ENCODE assay signal across 13 mouse cellular contexts in the genomic region with DNA sequence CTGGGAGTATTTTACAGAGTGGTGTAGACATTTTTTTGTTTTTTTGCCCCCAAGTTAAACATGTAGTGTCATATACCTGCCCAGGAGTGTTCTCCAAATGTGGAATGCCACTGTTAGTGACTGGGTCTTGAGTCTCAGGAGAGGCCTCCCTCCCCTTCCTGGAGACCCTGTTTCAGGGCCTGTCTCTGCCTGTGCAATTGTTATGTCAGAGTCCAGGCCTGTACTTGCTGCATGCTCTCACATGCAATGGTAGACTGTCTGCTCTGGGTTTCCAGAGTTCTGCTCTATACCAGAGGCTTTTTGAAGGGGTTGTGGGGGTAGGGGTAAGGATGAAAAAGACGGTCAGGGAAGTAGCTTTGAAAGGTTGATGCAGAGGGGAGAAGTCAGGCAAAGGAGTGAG. TPM values are rescaled to one million over a fixed set of nuclear protein-coding genes. Genes with fewer than 3 reads are reported as not detected.
A peak's percentile ranks its signal among the peaks of the same experiment; 100 is the strongest.
DNase-seq lines count a peak whose midpoint lies in the region; ATAC-seq lines count a peak whose summit lies in the region.
"Had no signal": no experiment of that assay in that cellular context is flagged by ENCODE, and none has a peak within 500 bp of the region (broad histone marks: within the 10 kb centered on the region; RNA-seq: fewer than 3 reads in every experiment).

No protein-coding gene starts in this region.

- 72% methylated on average over 1 of the region's 1 CpGs for WGBS in forebrain, embryonic 12.5 days
- WGBS in forebrain, embryonic 11.5 days, result 83% methylated on average over 1 of the region's 1 CpGs
- WGBS in heart, embryonic 15.5 days, result 58% methylated on average over 1 of the region's 1 CpGs
- 92% methylated on average over 1 of the region's 1 CpGs for WGBS in neural tube, embryonic 13.5 days

- H3K9me3 ChIP-seq in forebrain, embryonic 12.5 days, result no peaks in the 10 kb centered on the region
- H3K9me3 ChIP-seq in forebrain, embryonic 11.5 days (ENCODE audit: control insufficient read depth, low read length), result no peaks in the 10 kb centered on the region
- H3K9me3 ChIP-seq in heart, embryonic 15.5 days (replicated peaks), result no peaks in the 10 kb centered on the region
- no peaks in the 10 kb centered on the region for H3K9me3 ChIP-seq in neural tube, embryonic 13.5 days
- H3K9me3 ChIP-seq: midbrain, embryonic 10.5 days had no signal

- no peak for ATAC-seq in forebrain, embryonic 12.5 days (ENCODE audit: low FRiP score)
- ATAC-seq in forebrain, embryonic 11.5 days (replicated peaks; ENCODE audit: low FRiP score), result no peak
- no peak for ATAC-seq in heart, embryonic 15.5 days (replicated peaks; ENCODE audit: insufficient number of reproducible peaks, insufficient read depth, low FRiP score, low read depth)
- ATAC-seq in neural tube, embryonic 13.5 days (ENCODE audit: low read depth), result no peak
- ATAC-seq: inflammation-experienced regulatory T-cells, adult 6 months had no signal

- no peak overlapping the region for H3K27ac ChIP-seq in forebrain, embryonic 12.5 days
- H3K27ac ChIP-seq in forebrain, embryonic 11.5 days (ENCODE audit: low read depth, low read length), result no peak overlapping the region
- H3K27ac ChIP-seq in heart, embryonic 15.5 days, result peak overlapping the region; percentile 93
- H3K27ac ChIP-seq in neural tube, embryonic 13.5 days (replicated peaks), result no peak overlapping the region
- H3K27ac ChIP-seq: midbrain, embryonic 10.5 days had no signal

- H3K4me3 ChIP-seq in forebrain, embryonic 12.5 days (replicated peaks), result no peak overlapping the region
- H3K4me3 ChIP-seq in forebrain, embryonic 11.5 days (ENCODE audit: low read depth, low read length), result no peak overlapping the region
- no peak overlapping the region for H3K4me3 ChIP-seq in heart, embryonic 15.5 days
- no peak overlapping the region for H3K4me3 ChIP-seq in neural tube, embryonic 13.5 days
- H3K4me3 ChIP-seq: midbrain, embryonic 10.5 days had no signal

- peaks cover 22% of the 10 kb centered on the region for H3K36me3 ChIP-seq in forebrain, embryonic 12.5 days (replicated peaks)
- H3K36me3 ChIP-seq in forebrain, embryonic 11.5 days (ENCODE audit: control insufficient read depth, insufficient read depth, low read length), result no peaks in the 10 kb centered on the region
- 0 out of 2 replicates have a peak, but pooled peaks cover 4% of the 10 kb centered on the region for H3K36me3 ChIP-seq in heart, embryonic 15.5 days
- H3K36me3 ChIP-seq in neural tube, embryonic 13.5 days, result no peaks in the 10 kb centered on the region

- no peak overlapping the region for H3K9ac ChIP-seq in forebrain, embryonic 12.5 days
- H3K9ac ChIP-seq in forebrain, embryonic 11.5 days (ENCODE audit: low read length), result no peak overlapping the region
- 0 out of 2 replicates have a peak overlapping the region, but pooled peaks have one; percentile 22 for H3K9ac ChIP-seq in heart, embryonic 15.5 days
- H3K9ac ChIP-seq in neural tube, embryonic 13.5 days, result no peak overlapping the region

- peaks cover 52% of the 10 kb centered on the region for H3K4me1 ChIP-seq in forebrain, embryonic 12.5 days
- no peaks in the 10 kb centered on the region for H3K4me1 ChIP-seq in forebrain, embryonic 11.5 days (replicated peaks; ENCODE audit: control insufficient read depth, insufficient read depth, low read length)
- peaks cover 44% of the 10 kb centered on the region for H3K4me1 ChIP-seq in heart, embryonic 15.5 days (replicated peaks)
- H3K4me1 ChIP-seq in neural tube, embryonic 13.5 days (replicated peaks), result peaks cover 47% of the 10 kb centered on the region

- H3K4me2 ChIP-seq in forebrain, embryonic 12.5 days, result peak overlapping the region; percentile 9; the same call in 1 of the 2 replicates
- H3K4me2 ChIP-seq in forebrain, embryonic 11.5 days (ENCODE audit: low read depth, low read length, severe bottlenecking), result no peak overlapping the region
- peak overlapping the region; percentile 49 for H3K4me2 ChIP-seq in heart, embryonic 15.5 days
- 0 out of 2 replicates have a peak overlapping the region, but pooled peaks have one; percentile 7 for H3K4me2 ChIP-seq in neural tube, embryonic 13.5 days
- H3K4me2 ChIP-seq: liver, embryonic 11.5 days had no signal

- no peaks in the 10 kb centered on the region for H3K27me3 ChIP-seq in forebrain, embryonic 12.5 days
- no peaks in the 10 kb centered on the region for H3K27me3 ChIP-seq in forebrain, embryonic 11.5 days (ENCODE audit: control insufficient read depth, insufficient read depth, low read length)
- no peaks in the 10 kb centered on the region for H3K27me3 ChIP-seq in heart, embryonic 15.5 days
- H3K27me3 ChIP-seq in neural tube, embryonic 13.5 days, result no peaks in the 10 kb centered on the region

- intact Hi-C loops in heart, postnatal 14 days (cut with DNase I), result no loop called here

- no peak for DNase-seq in forebrain, embryonic 11.5 days (ENCODE audit: low spot score)
- DNase-seq in heart, postnatal 14 days, result no peak
- no peak for DNase-seq in neural tube, embryonic 10.5 days (ENCODE audit: extremely low spot score, low spot score)
- DNase-seq in cerebellum, adult 9-10 months, result no peak
- no peak for DNase-seq in layer of hippocampus, adult 11-12 months (ENCODE audit: low spot score)
- DNase-seq: cerebellum, postnatal 36 days; kidney, postnatal 4 days had no signal

RNA-seq across cellular contexts. Expression of a gene that starts 6.8 kb away (rescaled TPM):
- 1.9 and 2.5 TPM in 2 replicates for polyA plus RNA-seq in forebrain, embryonic 12.5 days (2016; fragmentation: Nextera tagmentation; extraction: Ambion mirVana)
- polyA plus RNA-seq in forebrain, embryonic 11.5 days (2014; fragmentation: Nextera tagmentation; extraction: Ambion mirVana), result 1.2 and 2.0 TPM in 2 replicates
- polyA plus RNA-seq in heart, embryonic 15.5 days (2015; fragmentation: Nextera tagmentation; extraction: Ambion mirVana), result 1.7 and 2.1 TPM in 2 replicates
- total RNA-seq in heart, postnatal 14 days (2021), result under 1 TPM; 0.68 to 0.74 TPM
- 0.76 and 0.89 TPM in 2 replicates for polyA plus RNA-seq in neural tube, embryonic 13.5 days (2015; fragmentation: Nextera tagmentation; extraction: Ambion mirVana)

RNA-seq across cellular contexts. Expression of a gene that starts 27.8 kb away (rescaled TPM):
- 10.2 and 11.4 TPM in 2 replicates for polyA plus RNA-seq in forebrain, embryonic 12.5 days (2016; fragmentation: Nextera tagmentation; extraction: Ambion mirVana)
- polyA plus RNA-seq in forebrain, embryonic 11.5 days (2014; fragmentation: Nextera tagmentation; extraction: Ambion mirVana), result 10.0 and 10.8 TPM in 2 replicates
- polyA plus RNA-seq in heart, embryonic 15.5 days (2015; fragmentation: Nextera tagmentation; extraction: Ambion mirVana), result 10.5 and 14.0 TPM in 2 replicates
- 1 to 10 TPM; 6.9 to 7.2 TPM for total RNA-seq in heart, postnatal 14 days (2021)
- 6.7 and 6.8 TPM in 2 replicates for polyA plus RNA-seq in neural tube, embryonic 13.5 days (2015; fragmentation: Nextera tagmentation; extraction: Ambion mirVana)
